Mouse (Mus musculus) hematopoietic stem cell, adult 5-6 weeks (primary cell): ENCODE data around the gene Cdh13. TPM values are rescaled to one million over a fixed set of nuclear protein-coding genes. Genes with fewer than 3 reads are reported as not detected.

Experiments
- ATAC-seq, 2 experiments: fragments of 125-278 bp in 1 of 2; replicated peaks in 1 of 2; 2 replicates each; pipeline ENCODE4 v1.8.0; 2016 to 2017; ENCODE audit warnings: inconsistent platforms in 2 of 2, mild to moderate bottlenecking in 2 of 2, moderate number of reproducible peaks in 2 of 2, low read depth in 1 of 2, moderate TSS enrichment in 1 of 2; ENCODE audit not compliant: low FRiP score in 2 of 2, poor library complexity in 2 of 2, severe bottlenecking in 2 of 2, insufficient read depth in 1 of 2, low TSS enrichment in 1 of 2
- total RNA-seq: library from RNA; stranded (forward); fragments of 172-1452, 232-1000 nt; gene quantifications from 2 replicates; pipeline ENCODE4 v1.2.3, GENCODE M21; 2017

The Cdh13 gene
- total RNA-seq, 1 experiment from 2014 or later: not detected

DNA sequence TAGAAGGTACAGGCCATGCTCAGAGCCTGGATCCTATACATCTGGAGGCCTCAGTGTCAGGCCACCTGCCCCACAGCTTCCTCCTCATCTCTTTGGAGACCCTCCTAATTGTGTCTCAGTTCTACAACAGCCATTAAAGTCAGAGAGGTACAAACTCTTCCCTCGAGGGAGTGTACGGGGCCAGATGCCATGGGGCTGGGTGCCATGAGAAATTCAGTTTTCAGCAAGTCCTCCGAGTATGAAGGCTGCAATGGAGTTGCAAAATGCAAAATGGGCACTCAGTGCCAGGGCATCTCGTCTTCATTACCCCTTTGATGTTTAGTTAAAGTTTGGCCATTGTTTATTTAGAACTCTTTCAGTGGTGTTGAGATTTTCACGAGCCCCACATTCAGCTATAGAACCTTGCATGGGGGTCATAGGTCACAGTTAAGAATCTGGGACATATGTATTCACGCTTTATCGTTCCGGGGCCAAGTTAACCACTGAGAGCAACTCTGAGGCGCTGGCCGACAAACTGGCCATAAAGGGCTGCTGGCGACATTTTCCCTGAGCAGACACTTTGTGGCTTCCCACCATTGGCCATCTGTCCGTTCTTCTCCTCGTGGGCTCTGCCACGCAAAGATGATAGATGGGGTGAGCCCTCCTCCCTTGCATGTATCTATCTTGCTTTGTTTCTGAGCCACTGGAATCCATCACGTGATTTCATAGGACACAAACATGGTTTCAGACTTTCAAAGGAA, 681.7 kb downstream of the Cdh13 start:
- ATAC-seq: no peak

DNA sequence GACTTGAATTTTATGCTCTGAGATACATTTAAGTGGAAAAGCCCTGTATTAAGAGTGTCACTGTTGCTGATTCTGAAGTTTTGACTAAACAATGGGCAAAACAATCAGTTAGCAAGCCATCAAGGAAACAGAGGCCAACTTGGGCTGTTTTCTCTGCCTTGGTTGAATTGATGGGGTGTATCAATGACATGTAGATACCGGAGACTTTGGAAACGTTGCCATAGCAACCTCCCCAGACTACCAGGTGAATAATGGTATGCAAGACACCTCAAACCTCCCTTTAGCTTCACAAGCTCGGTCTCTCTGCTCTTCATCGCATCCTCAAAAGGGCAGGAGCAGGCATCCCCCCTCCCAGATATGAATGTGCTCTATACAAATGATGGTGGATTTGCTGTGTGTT, 685.4 kb downstream of the Cdh13 start:
- no peak for ATAC-seq

DNA sequence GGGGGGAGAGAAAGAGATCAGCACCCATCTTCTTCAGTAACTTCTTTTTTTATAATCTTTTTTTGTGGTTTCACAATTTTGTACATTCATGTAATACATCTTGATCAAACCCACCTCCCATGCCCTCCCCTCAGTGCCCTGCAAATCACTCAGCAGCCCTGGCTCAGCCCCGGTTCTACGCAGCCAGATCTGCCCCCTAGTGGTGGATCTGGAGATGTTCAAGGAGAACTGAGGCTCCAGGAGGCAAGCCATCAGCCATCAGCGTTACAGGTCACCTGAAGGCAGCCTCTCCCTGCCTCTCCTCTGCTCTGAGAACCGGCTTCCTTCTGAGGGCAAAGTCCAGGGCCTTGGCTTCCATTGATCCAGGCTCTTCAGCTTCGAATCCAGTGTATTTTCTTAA, 696.3 kb downstream of the Cdh13 start:
- no peak for ATAC-seq

DNA sequence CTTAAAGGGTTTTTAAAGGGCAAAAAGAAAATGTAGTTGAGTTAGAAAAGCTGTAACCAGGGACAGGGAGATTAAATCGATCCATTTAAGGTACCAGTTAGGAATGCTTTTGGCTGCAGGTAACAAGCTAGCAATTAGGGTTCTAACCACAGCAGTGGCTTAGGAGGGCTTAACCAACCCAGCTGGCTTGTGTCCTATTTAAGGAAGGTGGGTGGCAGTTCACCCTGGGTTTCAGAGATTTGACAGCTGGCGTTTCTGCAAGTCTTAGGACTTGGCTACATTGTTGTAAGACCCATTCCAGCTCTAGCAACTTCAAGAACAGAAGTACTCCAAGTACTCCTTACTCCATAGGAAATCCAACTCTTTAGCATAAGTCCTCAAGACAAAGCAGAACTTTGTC, 700.2 kb downstream of the Cdh13 start:
- no peak for ATAC-seq

DNA sequence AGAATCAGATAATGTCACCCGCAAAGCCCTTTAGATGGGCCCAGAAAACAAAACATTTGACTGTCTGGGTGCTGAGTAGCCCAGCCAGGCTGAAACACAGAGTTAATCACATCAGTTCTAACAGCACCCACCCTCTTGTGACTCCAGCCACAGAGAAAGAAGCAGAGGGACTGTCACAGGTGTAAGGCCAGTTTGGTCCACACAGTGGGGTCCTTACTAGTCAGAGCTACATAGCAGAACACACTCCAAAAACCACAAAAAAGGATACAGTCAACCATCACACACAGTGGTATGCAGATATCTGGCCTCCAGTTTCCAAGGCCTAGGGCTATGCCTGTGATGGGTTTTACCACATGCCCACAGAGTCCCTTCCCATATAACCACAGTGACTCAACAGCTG, 703.3 kb downstream of the Cdh13 start:
- no peak for ATAC-seq

DNA sequence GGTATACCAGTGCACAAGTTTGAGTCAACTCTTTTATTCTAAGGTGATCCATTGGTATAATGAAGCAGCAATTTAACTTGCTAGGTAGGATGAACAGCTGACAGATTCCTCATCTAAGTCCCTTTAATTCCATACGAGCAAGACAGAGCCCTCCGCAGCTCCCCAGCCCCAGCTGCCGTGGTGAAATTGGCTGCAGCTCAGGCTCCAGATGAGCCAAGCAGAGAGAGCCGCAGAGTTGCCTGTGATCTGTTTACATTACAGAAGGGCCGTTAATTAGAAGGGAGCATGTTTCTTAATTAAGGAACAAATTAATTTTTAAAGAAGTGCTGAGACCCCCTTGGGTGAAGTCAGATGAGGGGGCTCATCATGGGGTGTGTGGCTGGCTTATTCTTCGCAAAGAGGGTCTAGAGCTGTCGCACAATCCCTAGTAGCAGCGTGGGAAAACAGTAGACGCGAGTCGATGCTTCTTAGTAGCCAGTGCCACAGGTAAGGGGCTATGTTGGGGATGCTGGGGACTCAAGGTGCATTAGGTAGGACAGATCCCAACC, 712.2 kb downstream of the Cdh13 start:
- no peak for ATAC-seq

DNA sequence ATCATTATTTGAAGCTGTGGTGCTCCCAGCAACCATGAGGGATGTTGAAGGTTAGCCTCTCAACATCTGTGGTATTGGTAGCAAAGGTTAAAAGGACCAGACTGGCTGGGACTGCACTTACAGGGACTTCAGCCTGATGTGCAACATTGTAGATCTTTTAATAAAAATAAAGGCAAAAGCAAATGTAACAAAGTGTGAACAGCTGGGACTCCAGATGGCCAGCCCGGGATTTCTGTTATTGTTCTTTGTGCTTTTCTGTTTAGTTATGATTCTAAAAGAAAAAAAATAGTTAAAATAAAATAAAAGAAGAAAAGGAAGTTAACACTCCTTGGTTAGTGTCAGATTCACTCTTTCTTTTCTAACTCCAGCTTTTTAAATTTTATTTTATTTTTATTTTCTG, 717.1 kb downstream of the Cdh13 start:
- no peak for ATAC-seq

DNA sequence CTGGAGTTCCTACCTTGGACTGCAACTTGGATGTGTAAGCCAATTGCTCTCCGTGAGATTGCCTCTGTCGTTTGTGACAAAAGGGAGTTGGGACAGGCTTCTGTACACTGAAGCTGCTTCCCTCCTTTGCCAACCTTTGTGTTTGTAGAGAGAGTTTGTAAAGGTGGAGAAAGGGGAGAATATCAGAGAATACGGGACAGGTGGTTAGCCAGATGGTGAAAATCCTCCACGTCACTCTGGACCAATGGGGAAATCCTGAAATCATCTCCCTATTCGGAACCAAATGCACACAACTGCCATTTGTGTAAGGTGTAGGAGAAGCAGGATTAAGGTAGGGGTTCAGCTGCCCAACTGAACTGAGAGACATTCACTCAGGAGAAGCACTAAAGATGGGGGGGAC, 721.3 kb downstream of the Cdh13 start:
- no peak for ATAC-seq

DNA sequence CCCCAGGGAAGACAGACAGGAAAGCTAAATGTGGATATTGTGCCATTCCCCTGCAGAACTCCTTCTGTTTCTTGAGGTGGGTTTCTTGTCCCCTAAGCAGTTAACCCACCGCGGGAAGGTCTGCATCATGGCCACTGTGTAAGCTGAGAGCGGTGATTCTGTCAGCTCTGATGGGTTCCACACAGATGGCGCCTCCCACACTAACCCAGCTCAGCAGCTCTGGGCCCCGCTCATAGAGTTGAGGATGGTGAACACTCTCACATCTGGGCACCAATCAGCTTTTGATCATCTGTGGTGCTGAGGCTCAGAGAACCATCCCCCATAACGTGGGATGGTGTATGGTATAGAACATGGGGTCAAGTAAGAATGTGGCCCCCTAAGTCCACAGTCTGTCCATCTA, 735.1 kb downstream of the Cdh13 start:
- ATAC-seq: no peak

DNA sequence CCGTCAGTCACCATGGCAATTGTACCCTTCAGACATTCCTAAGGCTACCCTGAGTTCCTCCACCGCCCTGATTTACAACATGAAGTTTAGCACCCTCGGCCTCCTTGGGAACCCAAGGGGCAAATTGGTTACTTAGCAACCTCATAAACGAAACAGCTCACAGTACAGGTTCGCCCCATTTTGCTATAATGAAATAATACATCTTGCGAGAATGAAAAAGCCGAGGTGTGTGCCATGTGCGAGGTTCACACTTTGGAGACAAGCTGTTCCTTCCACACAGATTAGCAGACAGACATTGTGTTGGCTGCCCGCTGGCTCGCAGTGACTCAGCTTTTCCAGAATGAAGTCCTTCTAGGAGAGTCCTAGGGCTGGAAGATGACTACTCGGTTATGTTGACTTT, 737.2 kb downstream of the Cdh13 start:
- ATAC-seq: no peak

DNA sequence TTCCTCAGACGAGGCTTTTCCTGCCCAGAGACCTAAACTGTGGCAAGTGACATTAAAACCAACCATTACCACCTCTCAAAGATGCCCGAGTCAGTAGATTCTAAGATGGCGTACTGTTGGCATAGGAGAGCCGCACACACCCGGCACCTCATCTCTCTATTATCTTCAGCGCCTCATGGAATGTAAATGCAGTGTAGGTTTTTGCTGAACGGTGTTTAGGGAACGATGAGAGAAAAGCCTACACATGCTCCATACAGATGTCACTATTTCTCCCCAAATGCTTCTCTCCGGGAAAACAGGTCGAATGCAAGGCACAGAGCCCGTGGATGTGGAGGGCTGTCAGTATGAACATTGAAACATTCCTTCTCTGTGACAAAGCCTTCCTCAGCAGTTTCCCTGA, 737.9 kb downstream of the Cdh13 start:
- ATAC-seq: no peak

DNA sequence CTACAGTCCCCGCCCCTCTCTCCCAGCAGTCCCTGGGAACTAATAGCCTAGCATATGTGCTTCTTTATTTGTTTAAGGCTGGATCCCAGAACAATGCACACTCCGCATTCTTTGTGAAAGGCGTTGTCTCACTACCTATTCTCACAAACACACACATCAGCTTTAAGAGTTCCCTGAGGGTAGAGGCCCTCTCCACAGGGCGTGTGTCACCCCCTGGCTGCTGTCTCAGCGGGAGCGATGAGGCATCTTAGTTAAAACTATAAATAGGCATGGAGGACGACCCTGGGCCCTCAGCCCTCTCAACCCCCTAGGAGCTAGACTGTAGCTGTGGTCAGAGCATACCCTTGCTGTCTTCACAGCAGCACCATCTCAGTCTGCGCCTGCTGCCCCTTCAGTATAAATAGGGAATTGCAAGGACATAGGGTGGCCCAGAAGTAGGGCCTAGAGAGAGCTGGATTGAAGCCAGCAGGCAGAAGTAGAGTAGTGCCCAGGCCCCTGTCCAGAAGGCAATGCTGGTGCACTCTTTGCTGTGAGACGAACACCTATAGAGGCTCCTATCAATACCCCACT, 738.9 kb downstream of the Cdh13 start:
- ATAC-seq: no peak

DNA sequence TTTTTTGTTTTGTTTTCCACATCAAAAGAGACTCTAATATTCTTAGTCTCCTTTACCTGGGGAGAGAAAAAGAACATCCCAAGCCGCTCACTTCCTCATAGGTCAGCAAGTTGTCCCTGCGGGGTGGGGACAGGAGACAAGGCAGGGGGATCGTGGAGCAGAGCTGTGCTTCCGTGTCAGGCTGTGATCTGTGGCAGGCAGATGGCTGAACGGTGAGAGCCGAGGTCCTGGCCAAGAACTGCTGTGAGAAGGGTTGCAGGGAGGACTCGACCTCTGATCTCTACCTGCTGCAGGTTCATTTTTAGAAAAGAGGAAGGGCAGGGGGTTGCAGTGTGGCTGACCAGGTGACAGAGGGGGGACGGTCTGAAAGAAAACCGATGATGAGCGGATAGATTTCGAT, 749.9 kb downstream of the Cdh13 start:
- no peak for ATAC-seq

DNA sequence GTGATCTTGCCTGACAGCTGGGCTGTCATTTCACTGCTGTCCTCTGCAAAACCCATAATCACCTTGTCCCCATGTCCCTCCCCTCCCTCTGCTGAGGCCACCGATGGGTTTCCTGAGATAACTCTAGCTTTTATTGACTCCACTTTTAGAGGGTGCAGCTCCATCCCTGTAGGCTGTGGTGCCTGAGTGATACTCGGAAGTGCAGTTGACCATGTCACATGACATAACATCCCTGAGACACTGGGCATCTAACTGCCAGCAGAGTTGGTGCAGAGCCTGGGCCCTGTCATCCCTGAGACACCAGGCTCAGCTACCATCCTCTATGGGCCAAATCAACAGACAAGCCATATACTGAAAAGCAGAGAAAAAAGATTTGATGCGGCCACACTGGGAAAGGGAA, 750.5 kb downstream of the Cdh13 start:
- ATAC-seq: no peak

DNA sequence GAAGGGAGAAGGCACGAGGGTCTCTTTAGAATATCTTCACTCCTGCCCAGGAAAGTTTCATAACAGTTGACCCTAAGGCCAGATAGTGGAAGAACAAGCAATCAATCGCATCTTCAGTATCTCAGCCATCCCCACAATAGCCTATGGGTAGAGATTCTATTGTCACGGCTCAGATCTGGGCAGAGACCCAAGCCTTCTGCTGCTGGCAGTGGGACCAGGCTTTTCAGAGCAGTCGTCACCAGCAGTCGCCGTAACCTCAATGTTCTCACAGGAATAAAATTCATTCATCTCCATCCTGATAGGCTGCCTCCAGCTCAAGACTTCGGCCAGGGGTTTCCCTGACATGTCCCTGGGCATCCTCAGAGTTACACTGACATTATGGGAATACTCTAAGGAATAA, 751.6 kb downstream of the Cdh13 start:
- no peak for ATAC-seq

DNA sequence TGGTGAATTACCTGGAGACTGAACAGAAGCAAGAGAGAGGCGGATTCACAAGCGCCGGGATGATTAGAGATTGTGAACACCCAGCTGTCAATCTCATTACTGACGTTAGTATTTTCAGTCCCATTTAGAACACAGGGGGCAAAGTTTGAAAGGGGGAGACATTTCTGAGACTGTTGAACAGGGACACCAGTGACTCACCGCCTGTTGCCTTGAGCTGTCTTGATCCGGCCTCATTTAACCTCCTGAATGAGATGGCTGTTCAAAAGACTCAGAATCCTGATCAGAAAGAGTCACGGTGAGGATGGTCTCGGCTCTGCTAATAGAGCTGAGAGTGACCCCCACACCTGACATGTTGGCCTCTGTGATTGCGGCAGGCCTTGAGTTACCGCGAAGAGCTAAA, 754.0 kb downstream of the Cdh13 start:
- ATAC-seq: no peak

DNA sequence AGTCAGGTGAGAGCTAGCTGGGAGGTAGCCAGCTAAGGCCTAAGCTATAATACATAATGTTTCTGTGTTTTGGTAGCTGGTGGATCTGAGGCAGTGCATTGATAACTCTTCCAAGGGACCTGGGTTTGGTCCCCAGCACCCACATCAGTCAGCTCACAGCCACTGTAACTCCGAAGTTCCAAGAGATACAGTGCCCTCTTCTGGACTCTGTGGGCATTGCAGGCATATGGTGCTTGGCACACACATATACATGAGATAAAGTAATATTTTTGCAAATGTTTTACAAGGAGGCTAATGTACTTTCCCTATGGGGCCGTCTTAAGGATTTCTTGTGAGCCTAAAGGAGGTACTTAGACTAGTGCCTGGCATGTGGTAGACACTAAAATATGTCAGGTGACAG, 755.8 kb downstream of the Cdh13 start:
- ATAC-seq: no peak

DNA sequence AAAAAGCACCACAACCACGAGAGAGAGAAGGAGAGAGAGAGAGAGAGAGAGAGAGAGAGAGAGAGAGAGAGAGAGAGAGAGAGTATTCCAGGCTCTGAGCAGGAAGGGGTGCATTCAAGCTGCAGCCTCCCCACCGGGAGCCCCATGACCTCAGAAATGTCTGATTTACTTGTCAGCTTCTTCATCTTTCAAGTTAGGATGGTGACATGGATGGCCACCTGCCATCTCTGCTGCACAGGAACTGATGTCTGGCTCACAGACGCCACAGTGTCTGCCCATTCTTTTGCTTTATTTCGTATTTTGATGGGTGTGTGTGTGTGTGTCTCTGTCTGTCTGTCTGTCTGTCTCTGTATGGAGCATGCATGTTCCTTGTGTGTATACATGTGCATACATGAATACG, 774.3 kb downstream of the Cdh13 start:
- ATAC-seq: no peak

DNA sequence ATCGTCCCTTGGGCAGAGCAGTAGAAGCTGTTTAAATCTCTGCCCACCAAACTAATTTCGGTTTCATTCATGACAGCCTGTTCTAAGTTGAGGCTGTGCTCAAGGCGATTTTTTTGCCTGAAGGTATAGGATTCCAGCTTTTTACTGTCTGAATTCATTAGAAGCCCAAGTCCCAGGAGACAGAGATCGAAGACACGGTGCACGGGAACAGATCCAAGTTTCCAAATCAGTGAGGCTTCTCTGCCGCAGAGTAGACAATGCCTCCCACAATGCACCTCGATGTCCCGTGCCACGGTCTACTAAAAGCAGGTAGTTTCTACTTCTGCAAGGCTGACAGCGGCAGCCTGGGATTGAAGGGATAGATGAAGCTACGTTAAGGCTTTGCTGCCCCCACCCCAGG, 778.1 kb downstream of the Cdh13 start:
- ATAC-seq: no peak
